Mouse (Mus musculus) liver, embryonic 15.5 days (tissue): ENCODE data around the gene Pnpla2. TPM values are rescaled to one million over a fixed set of nuclear protein-coding genes. Genes with fewer than 3 reads are reported as not detected.

Experiments used
- ATAC-seq: fragments of 200-750 bp; cut with Nextera tagmentation; 2 replicates; pipeline ENCODE4 v1.8.0; 2017; ENCODE audit warnings: moderate number of reproducible peaks, mild to moderate bottlenecking, moderate library complexity; ENCODE audit not compliant: insufficient read depth
- H3K27ac ChIP-seq: fragments of 300-500 bp; sonication (generic); replicated peaks from 2 replicates; pipeline ENCODE4 v1.5.1; 2015; ENCODE audit warnings: mild to moderate bottlenecking, inconsistent platforms
- H3K27me3 ChIP-seq: fragments of 300-500 bp; sonication (generic); 2 replicates; pipeline ENCODE4 v1.6.1; 2015; ENCODE audit warnings: mild to moderate bottlenecking, inconsistent platforms
- H3K36me3 ChIP-seq: fragments of 300-500 bp; sonication (generic); replicated peaks from 2 replicates; pipeline ENCODE4 v1.6.1; 2015; ENCODE audit warnings: moderate library complexity, mild to moderate bottlenecking, inconsistent platforms
- H3K4me1 ChIP-seq: fragments of 300-500 bp; sonication (generic); replicated peaks from 2 replicates; pipeline ENCODE4 v1.6.1; 2015; ENCODE audit warnings: inconsistent platforms
- H3K4me2 ChIP-seq: fragments of 300-500 bp; sonication (generic); 2 replicates; pipeline ENCODE4 v1.6.1; 2015; ENCODE audit warnings: moderate library complexity, mild to moderate bottlenecking, inconsistent platforms
- H3K4me3 ChIP-seq: fragments of 300-500 bp; sonication (generic); replicated peaks from 2 replicates; pipeline ENCODE4 v1.5.1; 2015; ENCODE audit warnings: mild to moderate bottlenecking, inconsistent platforms
- H3K9ac ChIP-seq: fragments of 300-500 bp; sonication (generic); 2 replicates; pipeline ENCODE4 v1.6.1; 2015; ENCODE audit warnings: moderate library complexity, mild to moderate bottlenecking, inconsistent platforms
- H3K9me3 ChIP-seq: fragments of 300-500 bp; sonication (generic); replicated peaks from 2 replicates; pipeline ENCODE4 v1.6.1; 2016; ENCODE audit warnings: inconsistent platforms
- whole genome bisulfite sequencing: fragments of 180-500 bp; shearing (Covaris S2); methylation state at CpG from one replicate; pipeline ENCODE4 v1.1.7; 2015; ENCODE audit warnings: mixed read lengths; ENCODE audit not compliant: insufficient replicate concordance; 5-methylcytosine and 5-hydroxymethylcytosine counted together
- polyA plus RNA-seq: library from polyadenylated mRNA; unstranded; fragments of >200 nt; fragmentation: Nextera tagmentation; extraction: Ambion mirVana; gene quantifications from 2 replicates; pipeline ENCODE4 v1.2.1, GENCODE M21; 2015

The Pnpla2 gene
- polyA plus RNA-seq, 1 experiment from 2014 or later = 15.3 TPM

GRCm38 (mm10) chr7:141510196-141510595 lies 55.2 kb downstream of the Pnpla2 start:
- peaks cover 48% of the 10 kb centered on the region for H3K4me1 ChIP-seq
- no peaks in the 10 kb centered on the region for H3K9me3 ChIP-seq
- WGBS = 85% methylated on average over 5 of the region's 5 CpGs
- H3K27ac ChIP-seq = no peak overlapping the region
- H3K36me3 ChIP-seq = peaks cover 68% of the 10 kb centered on the region
- H3K4me2 ChIP-seq = no peak overlapping the region
- ATAC-seq = no peak
- H3K4me3 ChIP-seq = no peak overlapping the region
- no peak overlapping the region for H3K9ac ChIP-seq
- no peaks in the 10 kb centered on the region for H3K27me3 ChIP-seq

Other genes with a start within 250 kb of the Pnpla2 start
- 0.60 and 0.91 TPM in 2 replicates for gene Lmntd2, start 241.1 kb upstream of the Pnpla2 start, polyA plus RNA-seq
- gene Rassf7, start 239.3 kb upstream of the Pnpla2 start, polyA plus RNA-seq = 27.3 and 33.4 TPM in 2 replicates
- 26.7 and 32.6 TPM in 2 replicates for gene Phrf1, start 226.4 kb upstream of the Pnpla2 start, polyA plus RNA-seq
- 10.7 and 12.8 TPM in 2 replicates for gene Irf7, start 188.7 kb upstream of the Pnpla2 start, polyA plus RNA-seq
- 0.46 and 0.47 TPM in 2 replicates for gene Cdhr5, start 178.4 kb upstream of the Pnpla2 start, polyA plus RNA-seq
- gene Sct, start 176.1 kb upstream of the Pnpla2 start, polyA plus RNA-seq = 0.35 and 0.47 TPM in 2 replicates
- not detected in 2 replicates for gene Drd4, start 163.2 kb upstream of the Pnpla2 start, polyA plus RNA-seq
- gene Deaf1, start 127.5 kb upstream of the Pnpla2 start, polyA plus RNA-seq = 13.4 and 16.9 TPM in 2 replicates
- 14.8 and 15.8 TPM in 2 replicates for gene Tmem80, start 127.5 kb upstream of the Pnpla2 start, polyA plus RNA-seq
- 16.6 and 24.3 TPM in 2 replicates for gene Eps8l2, start 116.3 kb upstream of the Pnpla2 start, polyA plus RNA-seq
- 409 and 415 TPM in 2 replicates for gene Taldo1, start 63.0 kb upstream of the Pnpla2 start, polyA plus RNA-seq
- 15.0 and 15.7 TPM in 2 replicates for gene Gatd1, start 41.1 kb upstream of the Pnpla2 start, polyA plus RNA-seq
- not detected in 2 replicates for gene Cend1, start 25.7 kb upstream of the Pnpla2 start, polyA plus RNA-seq
- gene Slc25a22, start 17.3 kb upstream of the Pnpla2 start, polyA plus RNA-seq = 18.7 and 20.5 TPM in 2 replicates
- gene Pidd1, start 11.2 kb upstream of the Pnpla2 start, polyA plus RNA-seq = 10.3 and 10.7 TPM in 2 replicates
- 591 and 741 TPM in 2 replicates for gene Rplp2, start 7.8 kb upstream of the Pnpla2 start, polyA plus RNA-seq
- 3.9 and 5.2 TPM in 2 replicates for gene Cracr2b, start 5.9 kb downstream of the Pnpla2 start, polyA plus RNA-seq
- 5.0 and 6.3 TPM in 2 replicates for gene Cd151, start 12.2 kb downstream of the Pnpla2 start, polyA plus RNA-seq
- 41.7 and 43.9 TPM in 2 replicates for gene Polr2l, start 19.9 kb downstream of the Pnpla2 start, polyA plus RNA-seq
- gene Tspan4, start 20.0 kb downstream of the Pnpla2 start, polyA plus RNA-seq = 47.7 and 55.0 TPM in 2 replicates
- 25.2 and 27.9 TPM in 2 replicates for gene Chid1, start 84.7 kb downstream of the Pnpla2 start, polyA plus RNA-seq
- gene Ap2a2, start 107.0 kb downstream of the Pnpla2 start, polyA plus RNA-seq = 67.6 and 73.8 TPM in 2 replicates
- 3.1 and 3.3 TPM in 2 replicates for gene Muc6, start 200.1 kb downstream of the Pnpla2 start, polyA plus RNA-seq
- 0.10 and 0.20 TPM in 2 replicates for gene Muc2, start 235.1 kb downstream of the Pnpla2 start, polyA plus RNA-seq